Mouse (Mus musculus): Measurements from ENCODE around the gene Vmn2r91.
"Not testable (repeated sequence)": the region's sequence is repeated elsewhere in the genome, so short reads cannot be mapped to it uniquely, and the experiment has no call there.

Gene Vmn2r91

DNA sequence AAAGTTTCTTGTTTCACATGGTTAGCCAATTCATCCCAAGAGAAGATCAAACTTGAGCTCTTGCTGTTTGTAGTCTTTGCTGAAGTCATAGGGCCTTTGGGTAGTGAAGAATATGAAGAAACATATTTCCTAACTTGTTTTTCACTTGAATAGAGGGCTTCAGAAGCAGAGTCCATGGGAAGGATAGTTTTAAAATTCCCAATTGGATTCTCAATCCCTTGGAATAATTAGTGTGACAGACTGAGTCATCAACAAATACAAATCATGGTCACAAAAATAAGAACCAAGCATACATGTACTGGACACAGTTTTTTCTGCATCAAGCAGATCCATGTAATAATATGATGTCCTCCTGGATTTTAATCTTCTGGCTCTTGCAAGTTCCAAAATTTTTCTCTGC is at the start of gene Vmn2r91:
Gene Vmn2r91, plus strand, starts transcription at position 301 of the 400 bp plus-strand sequence.
- not testable (repeated sequence) for DNase-seq

DNA sequence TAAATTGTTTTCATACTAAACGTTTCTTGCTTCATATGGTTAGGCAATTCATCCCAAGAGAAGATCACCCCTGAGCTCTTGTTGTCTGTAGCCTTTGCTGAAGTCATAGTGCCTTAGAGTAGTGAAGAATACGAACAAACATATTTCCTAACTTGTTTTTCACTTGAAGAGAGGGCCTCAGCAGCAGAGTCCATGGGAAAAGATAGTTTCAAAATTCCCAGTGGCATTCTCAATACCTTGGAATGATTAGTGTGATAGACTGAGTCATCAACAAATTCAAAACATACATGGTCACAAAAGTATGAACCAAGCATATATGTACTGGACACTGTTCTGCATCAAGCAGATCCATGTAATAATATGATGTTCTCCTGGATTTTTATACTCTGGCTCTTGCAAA is 35.7 kb upstream of the Vmn2r91 start, which contains the start of gene Vmn2r124:
Gene Vmn2r124, plus strand, starts transcription at position 301 of the 400 bp plus-strand sequence.
- DNase-seq, result no peak

DNA sequence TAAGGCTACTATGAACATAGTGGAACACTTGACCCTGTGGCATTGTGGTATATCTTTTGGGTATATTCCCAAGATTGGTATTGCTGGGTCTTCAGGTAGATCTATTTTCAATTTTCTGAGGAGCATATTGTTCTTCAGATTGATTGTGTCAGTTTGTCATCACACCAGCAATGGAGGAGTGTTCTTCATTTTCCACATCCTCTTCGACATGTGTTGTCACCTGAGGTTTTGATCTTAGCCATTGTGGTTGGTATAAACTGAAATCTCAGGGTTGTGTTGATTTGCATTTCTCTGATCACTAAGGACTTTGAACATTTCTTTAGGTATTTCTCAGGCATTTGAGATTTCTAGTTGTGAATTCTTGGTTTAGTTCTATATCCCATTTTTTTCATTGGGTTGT is 10.8 kb downstream of the Vmn2r91 start:
- DNase-seq, result not testable (repeated sequence)

DNA sequence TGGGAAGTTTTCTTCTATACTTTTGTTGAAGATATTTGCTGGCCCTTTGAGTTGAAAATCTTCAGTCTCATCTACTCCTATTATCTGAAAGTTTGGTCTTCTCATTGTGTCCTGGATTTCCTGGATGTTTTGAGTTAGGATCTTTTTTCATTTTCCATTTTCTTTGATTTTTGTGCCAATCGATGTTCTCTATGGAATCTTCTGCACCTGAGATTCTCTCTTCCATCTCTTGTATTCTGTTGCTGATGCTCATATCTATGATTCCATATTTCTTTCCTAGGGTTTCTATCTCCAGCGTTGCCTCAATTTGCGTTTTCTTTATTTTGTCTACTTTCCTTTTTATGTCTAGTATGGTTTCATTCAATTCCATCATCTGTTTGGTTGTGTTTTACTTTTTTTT is 17.4 kb downstream of the Vmn2r91 start:
- DNase-seq, result not testable (repeated sequence)

DNA sequence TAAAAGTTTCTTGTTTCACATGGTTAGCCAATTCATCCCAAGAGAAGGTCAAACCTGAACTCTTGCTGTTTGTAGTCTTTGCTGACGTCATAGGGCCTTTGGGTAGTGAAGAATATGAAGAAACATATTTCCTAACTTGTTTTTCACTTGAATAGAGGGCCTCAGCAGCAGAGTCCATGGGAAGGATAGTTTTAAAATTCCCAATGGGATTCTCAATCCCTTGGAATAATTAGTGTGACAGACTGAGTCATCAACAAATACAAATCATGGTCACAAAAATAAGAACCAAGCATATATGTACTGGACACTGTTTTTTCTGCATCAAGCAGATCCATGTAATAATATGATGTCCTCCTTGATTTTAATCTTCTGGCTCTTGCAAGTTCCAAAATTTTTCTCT is 66.8 kb downstream of the Vmn2r91 start, which contains the start of gene Vmn2r92:
Gene Vmn2r92, plus strand, starts transcription at position 301 of the 400 bp plus-strand sequence.
- DNase-seq, result not testable (repeated sequence)

DNA sequence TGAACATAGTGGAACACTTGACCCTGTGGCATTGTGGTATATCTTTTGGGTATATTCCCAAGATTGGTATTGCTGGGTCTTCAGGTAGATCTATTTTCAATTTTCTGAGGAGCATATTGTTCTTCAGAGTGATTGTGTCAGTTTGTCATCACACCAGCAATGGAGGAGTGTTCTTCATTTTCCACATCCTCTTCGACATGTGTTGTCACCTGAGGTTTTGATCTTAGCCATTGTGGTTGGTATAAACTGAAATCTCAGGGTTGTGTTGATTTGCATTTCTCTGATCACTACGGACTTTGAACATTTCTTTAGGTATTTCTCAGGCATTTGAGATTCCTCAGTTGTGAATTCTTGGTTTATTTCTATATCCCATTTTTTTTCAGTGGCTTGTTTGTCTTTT is 76.4 kb downstream of the Vmn2r91 start:
- not testable (repeated sequence) for DNase-seq
